Mouse (Mus musculus) neural tube, embryonic 15.5 days (tissue): ENCODE results near the gene Arf4. TPM values are rescaled to one million over a fixed set of nuclear protein-coding genes. Genes with fewer than 3 reads are reported as not detected.
"Not testable (repeated sequence)": the region's sequence is repeated elsewhere in the genome, so short reads cannot be mapped to it uniquely, and the experiment has no call there.

ENCODE experiments used
- ATAC-seq: fragments of 200-750 bp; cut with Nextera tagmentation; 2 replicates; pipeline ENCODE4 v1.8.0; 2017; ENCODE audit warnings: mild to moderate bottlenecking, moderate TSS enrichment, moderate library complexity; ENCODE audit not compliant: low FRiP score
- H3K27ac ChIP-seq: fragments of 300-500 bp; sonication (generic); replicated peaks from 2 replicates; pipeline ENCODE4 v1.5.1; 2015; ENCODE audit warnings: mild to moderate bottlenecking, inconsistent platforms
- H3K27me3 ChIP-seq: fragments of 300-500 bp; sonication (generic); replicated peaks from 2 replicates; pipeline ENCODE4 v1.6.1; 2015; ENCODE audit warnings: inconsistent platforms
- H3K36me3 ChIP-seq: fragments of 300-500 bp; sonication (generic); 2 replicates; pipeline ENCODE4 v1.6.1; 2015; ENCODE audit warnings: inconsistent platforms
- H3K4me1 ChIP-seq: fragments of 300-500 bp; sonication (generic); 2 replicates; pipeline ENCODE4 v1.6.1; 2015; ENCODE audit warnings: inconsistent platforms
- H3K4me2 ChIP-seq: fragments of 300-500 bp; sonication (generic); 2 replicates; pipeline ENCODE4 v1.6.1; 2015; ENCODE audit warnings: inconsistent platforms, mild to moderate bottlenecking, moderate library complexity
- H3K4me3 ChIP-seq: fragments of 300-500 bp; sonication (generic); replicated peaks from 2 replicates; pipeline ENCODE4 v1.5.1; 2015; ENCODE audit warnings: mild to moderate bottlenecking, inconsistent platforms
- H3K9ac ChIP-seq: fragments of 300-500 bp; sonication (generic); replicated peaks from 2 replicates; pipeline ENCODE4 v1.6.1; 2015; ENCODE audit warnings: mild to moderate bottlenecking, inconsistent platforms
- H3K9me3 ChIP-seq: fragments of 300-500 bp; sonication (generic); replicated peaks from 2 replicates; pipeline ENCODE4 v1.6.1; 2016; ENCODE audit warnings: inconsistent platforms
- WGBS: fragments of 180-500 bp; shearing (Covaris S2); methylation state at CpG from one replicate; pipeline ENCODE4 v1.1.7; 2015; ENCODE audit warnings: mixed read lengths; 5-methylcytosine and 5-hydroxymethylcytosine counted together
- microRNA-seq: library from miRNA; unstranded; fragments of <30 nt; microRNA quantifications from one replicate; pipeline ENCODE4, GENCODE M21; 2017
- polyA plus RNA-seq: library from polyadenylated mRNA; unstranded; fragments of >200 nt; fragmentation: Nextera tagmentation; extraction: Ambion mirVana; gene quantifications from 2 replicates; pipeline ENCODE4 v1.2.1, GENCODE M21; 2015

The Arf4 gene
- polyA plus RNA-seq, 1 experiment from 2014 or later: 502 TPM

GRCm38 (mm10) chr14:26697912-26698311 lies 60.0 kb downstream of the Arf4 start:
- no peaks in the 10 kb centered on the region for H3K9me3 ChIP-seq
- H3K27ac ChIP-seq: no peak overlapping the region
- H3K4me1 ChIP-seq: no peaks in the 10 kb centered on the region
- ATAC-seq: no peak
- no peak overlapping the region for H3K4me2 ChIP-seq
- H3K36me3 ChIP-seq: no peaks in the 10 kb centered on the region
- H3K4me3 ChIP-seq: no peak overlapping the region
- no peaks in the 10 kb centered on the region for H3K27me3 ChIP-seq
- H3K9ac ChIP-seq: no peak overlapping the region

GRCm38 (mm10) chr14:26705246-26705645 lies 67.4 kb downstream of the Arf4 start:
- H3K36me3 ChIP-seq, H3K4me1 ChIP-seq, H3K27me3 ChIP-seq, H3K4me3 ChIP-seq, H3K9me3 ChIP-seq, H3K4me2 ChIP-seq, H3K27ac ChIP-seq, ATAC-seq, H3K9ac ChIP-seq: not testable (repeated sequence)
- WGBS: 86% methylated on average over 5 of the region's 5 CpGs

Small RNAs within 50 kb of the gene (microRNA-seq; reads per million reads assigned to microRNA genes)
- not detected for gene Mir7672

Other genes with a start within 250 kb of the Arf4 start
- 13.4 and 14.8 TPM in 2 replicates for gene Slmap, start 103.1 kb upstream of the Arf4 start, polyA plus RNA-seq
- gene Dennd6a, start 64.2 kb upstream of the Arf4 start, polyA plus RNA-seq: 17.1 and 21.0 TPM in 2 replicates
- gene Pde12, start 31.8 kb downstream of the Arf4 start, polyA plus RNA-seq: 10.6 and 11.5 TPM in 2 replicates
- 0.19 and 0.20 TPM in 2 replicates for gene Dnah12, start 55.2 kb downstream of the Arf4 start, polyA plus RNA-seq